Mouse (Mus musculus) ES-Bruce4 (cell line): Measurements from ENCODE around the gene Tgfb2.

Experiments
- CTCF ChIP-seq: IDR thresholded peaks from one replicate; pipeline ENCODE4 v1.8.1; 2011; ENCODE audit warnings: low read depth, low read length
- EP300 ChIP-seq: IDR thresholded peaks from 2 replicates; pipeline ENCODE4 v1.6.1; 2011; ENCODE audit warnings: low read depth, low read length; ENCODE audit not compliant: insufficient read depth
- POLR2A ChIP-seq: IDR thresholded peaks from one replicate; pipeline ENCODE4 v1.8.1; 2011; ENCODE audit warnings: low read length; ENCODE audit not compliant: insufficient read depth

GRCm38 (mm10) chr1:186650011-186650410 lies 55.8 kb downstream of the Tgfb2 start:
- TF ChIP-seq CTCF: no peak
- no peak for TF ChIP-seq POLR2A
- TF ChIP-seq EP300: no peak
